Mouse (Mus musculus) C2C12 (cell line): ENCODE data around the gene Olfr578. TPM values are rescaled to one million over a fixed set of nuclear protein-coding genes. Genes with fewer than 3 reads are reported as not detected.

ENCODE experiments used
- H3K27me3 ChIP-seq: one replicate; pipeline ENCODE4 v1.6.1; 2011; ENCODE audit not compliant: control insufficient read depth, insufficient read depth, insufficient read length
- H3K36me3 ChIP-seq: one replicate; pipeline ENCODE4 v1.6.1; 2011; ENCODE audit not compliant: control insufficient read depth, insufficient read depth
- H3K4me3 ChIP-seq: one replicate; pipeline ENCODE4 v1.5.1; 2011; ENCODE audit warnings: mild to moderate bottlenecking, control low read depth; ENCODE audit not compliant: poor library complexity, insufficient read depth, severe bottlenecking
- H3K79me2 ChIP-seq: one replicate; pipeline ENCODE4 v1.6.1; 2011; ENCODE audit not compliant: control insufficient read depth, insufficient read depth
- H3K79me3 ChIP-seq: one replicate; pipeline ENCODE4 v1.6.1; 2011; ENCODE audit warnings: low read depth, control low read depth
- H3ac ChIP-seq: one replicate; pipeline ENCODE3; 2011; ENCODE audit warnings: low read depth; ENCODE audit not compliant: control insufficient read depth, insufficient read length
- CEBPB ChIP-seq: IDR thresholded peaks from one replicate; pipeline ENCODE4 v1.6.1; 2011; ENCODE audit warnings: low read depth, mild to moderate bottlenecking, control low read depth, moderate library complexity
- CTCF ChIP-seq: IDR thresholded peaks from one replicate; pipeline ENCODE4 v1.5.1; 2011; ENCODE audit not compliant: control insufficient read depth, insufficient read depth, insufficient read length
- FOSL1 ChIP-seq: IDR thresholded peaks from one replicate; pipeline ENCODE4 v1.8.0; 2011; ENCODE audit warnings: mild to moderate bottlenecking, low read length; ENCODE audit not compliant: poor library complexity, insufficient read depth, severe bottlenecking
- MAX ChIP-seq: IDR thresholded peaks from one replicate; pipeline ENCODE4 v1.6.1; 2011; ENCODE audit warnings: mild to moderate bottlenecking, control low read depth
- MYOD1 ChIP-seq: IDR thresholded peaks from one replicate; pipeline ENCODE4 v1.6.1; 2011; ENCODE audit warnings: low read depth; ENCODE audit not compliant: control insufficient read depth, insufficient read length
- MYOG ChIP-seq: IDR thresholded peaks from one replicate; pipeline ENCODE4 v1.6.1; 2011; ENCODE audit not compliant: control insufficient read depth, insufficient read length; ENCODE audit errors: extremely low read depth
- USF1 ChIP-seq: IDR thresholded peaks from one replicate; pipeline ENCODE4 v1.6.1; 2011; ENCODE audit warnings: low read depth, mild to moderate bottlenecking, control low read depth, moderate library complexity
- long read RNA-seq, 2 experiments: library from polyadenylated mRNA; unstranded; transcript quantifications; one replicate each; pipeline ENCODE4 v2.0.0; 2019 to 2020
- polyA plus RNA-seq: library from polyadenylated mRNA; unstranded; fragments of >200 nt; fragmentation: generic; extraction: Trizol; gene quantifications from one replicate; pipeline ENCODE4 v1.2.1, GENCODE M21; 2012; ENCODE audit warnings: missing spikeins

Olfr578 gene
- polyA plus RNA-seq, result not detected
- long read RNA-seq, experiment 1, result 0 reads
- long read RNA-seq, experiment 2, result 0 reads

- H3K79me2 ChIP-seq, result no peaks in the 10 kb centered on the region
- H3K36me3 ChIP-seq, result no peaks in the 10 kb centered on the region
- H3K79me3 ChIP-seq, result no peaks in the 10 kb centered on the region
- H3ac ChIP-seq, result no peak within 1 kb of the TSS
- no peaks in the 10 kb centered on the region for H3K27me3 ChIP-seq
- H3K4me3 ChIP-seq, result no peak within 1 kb of the TSS
- TF ChIP-seq MYOD1, result no peak
- no peak for TF ChIP-seq MAX
Measured at GRCm38 (mm10) chr7:102989224-102989623, at the start of gene Olfr578. Gene Olfr578 (minus strand): TSS chr7:102989324.

DNA sequence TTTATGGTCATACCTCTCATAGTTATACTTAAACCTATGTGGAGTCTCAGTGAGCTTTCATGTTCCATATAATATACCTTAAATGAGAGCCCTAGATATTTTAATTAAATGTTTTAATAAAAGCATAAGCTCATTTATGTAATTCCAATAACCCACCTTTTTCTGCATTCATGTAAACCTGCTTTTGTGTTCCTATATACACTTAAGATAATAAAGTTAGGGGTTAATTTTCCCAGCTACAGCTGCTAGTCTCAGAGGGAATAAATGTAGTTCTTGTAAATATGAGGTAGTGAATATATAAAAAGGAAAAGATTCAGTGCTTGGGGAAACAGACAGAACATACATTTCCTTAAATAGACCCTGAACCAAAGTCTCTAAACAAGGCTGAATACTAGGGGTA lies 48.6 kb upstream of the Olfr578 start, which contains the start of gene Olfr582:
Olfr582 (plus strand) TSS at position 301 of the 400 bp plus-strand sequence.
- Histone ChIP-seq H3K36me3 (no peaks in the 10 kb centered on the region), H3K79me2 (no peaks in the 10 kb centered on the region), H3ac (no peak within 1 kb of the TSS), H3K4me3 (no peak within 1 kb of the TSS), H3K27me3 (no peaks in the 10 kb centered on the region), H3K79me3 (no peaks in the 10 kb centered on the region)
- TF ChIP-seq MAX (no peak), MYOG (no peak), USF1 (no peak), FOSL1 (no peak), CEBPB (no peak), MYOD1 (no peak)

DNA sequence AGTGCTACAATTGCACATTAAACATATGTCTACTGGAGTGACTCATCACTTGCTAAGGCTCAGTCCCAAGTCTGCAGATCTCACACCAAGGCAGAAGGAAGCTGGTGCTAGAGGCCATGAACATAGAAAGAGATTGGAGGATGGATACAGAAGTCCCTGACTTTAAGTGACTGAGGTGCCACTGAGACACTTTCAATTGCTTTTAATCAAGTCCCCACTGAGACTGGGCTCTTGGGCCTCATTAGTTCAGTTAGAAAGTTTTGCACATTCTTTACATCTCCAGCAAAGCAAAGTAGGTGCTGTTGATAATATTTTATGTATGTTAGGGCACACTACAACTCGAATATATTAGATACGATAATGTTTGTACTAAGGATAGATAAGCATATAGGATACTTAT lies 13.3 kb downstream of the Olfr578 start, which contains the start of gene Olfr577:
Olfr577 (minus strand) TSS at position 101 of the 400 bp plus-strand sequence.
- Histone ChIP-seq H3K36me3 (no peaks in the 10 kb centered on the region), H3K79me3 (no peaks in the 10 kb centered on the region), H3ac (no peak within 1 kb of the TSS), H3K4me3 (no peak within 1 kb of the TSS), H3K27me3 (no peaks in the 10 kb centered on the region), H3K79me2 (no peaks in the 10 kb centered on the region)
- TF ChIP-seq MAX (no peak), USF1 (no peak), CEBPB (no peak), MYOG (no peak), MYOD1 (no peak), FOSL1 (no peak)

GRCm38 (mm10) chr7:102974399-102974798 lies 14.7 kb downstream of the Olfr578 start:
- Histone ChIP-seq H3ac (no peak overlapping the region), H3K36me3 (no peaks in the 10 kb centered on the region)

DNA sequence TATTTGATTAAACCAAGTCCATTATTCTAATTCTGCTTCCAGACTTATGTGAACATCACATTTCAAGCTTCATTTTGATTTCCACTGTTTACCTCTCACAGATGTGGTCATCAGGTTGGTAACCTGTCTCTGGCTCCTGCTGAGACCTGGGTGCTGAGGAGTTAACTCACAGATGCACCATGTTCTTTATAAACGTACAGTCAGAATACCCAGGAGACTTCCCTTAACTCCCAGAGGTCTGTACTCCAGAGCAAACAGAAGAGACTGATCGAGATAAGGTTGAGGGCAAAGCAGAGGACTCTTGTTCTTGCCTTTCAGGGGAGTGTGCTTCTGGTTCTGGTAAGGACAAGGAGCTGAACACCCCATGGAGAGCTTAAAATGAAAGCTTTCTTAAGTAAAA lies 26.8 kb downstream of the Olfr578 start, which contains the start of gene Olfr576:
Olfr576 (plus strand) TSS at position 301 of the 400 bp plus-strand sequence.
- H3K4me3 ChIP-seq, result no peak within 1 kb of the TSS
- H3K36me3 ChIP-seq, result no peaks in the 10 kb centered on the region
- no peaks in the 10 kb centered on the region for H3K79me3 ChIP-seq
- no peaks in the 10 kb centered on the region for H3K27me3 ChIP-seq
- no peak within 1 kb of the TSS for H3ac ChIP-seq
- TF ChIP-seq USF1, result no peak
- no peak for TF ChIP-seq FOSL1
- no peak for TF ChIP-seq MAX
- no peak for TF ChIP-seq CEBPB
- H3K79me2 ChIP-seq, result no peaks in the 10 kb centered on the region

More at GRCm38 (mm10) chr7:102974399-102974798, 14.7 kb downstream of the Olfr578 start:
- H3K27me3 ChIP-seq, result no peaks in the 10 kb centered on the region
- TF ChIP-seq MAX, result no peak
- TF ChIP-seq MYOD1, result no peak
- TF ChIP-seq CTCF, result no peak
- TF ChIP-seq FOSL1, result no peak
- TF ChIP-seq CEBPB, result no peak
- TF ChIP-seq USF1, result no peak
- no peak overlapping the region for H3K4me3 ChIP-seq
- no peaks in the 10 kb centered on the region for H3K79me2 ChIP-seq
- H3K79me3 ChIP-seq, result no peaks in the 10 kb centered on the region

DNA sequence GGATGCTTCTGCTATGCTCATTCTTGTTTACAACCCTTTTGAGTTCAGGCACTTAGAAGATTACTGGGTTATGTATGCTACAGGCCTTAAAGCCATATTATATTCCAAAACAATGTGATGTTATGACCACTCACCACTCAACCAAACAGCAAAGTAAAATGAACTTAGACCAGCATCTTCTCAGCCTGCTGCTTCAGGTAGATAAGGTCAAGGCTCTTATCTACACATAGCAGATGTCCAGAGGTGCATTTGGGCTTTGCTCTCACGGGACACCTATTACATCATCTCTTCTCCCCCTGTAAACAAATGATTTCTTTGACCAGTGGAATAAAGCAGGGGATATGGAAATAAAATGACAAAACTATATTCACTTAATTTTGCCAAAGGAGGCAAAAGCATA lies 30.5 kb downstream of the Olfr578 start, which contains the start of gene Olfr575:
Olfr575 (minus strand) TSS at position 183 of the 400 bp plus-strand sequence.
- Histone ChIP-seq H3K4me3 (no peak within 1 kb of the TSS), H3ac (no peak within 1 kb of the TSS), H3K79me3 (no peaks in the 10 kb centered on the region), H3K79me2 (no peaks in the 10 kb centered on the region), H3K27me3 (no peaks in the 10 kb centered on the region), H3K36me3 (no peaks in the 10 kb centered on the region)
- TF ChIP-seq MAX (no peak), MYOD1 (no peak), USF1 (no peak), CTCF (no peak), MYOG (no peak), FOSL1 (no peak), CEBPB (no peak)
